Mouse (Mus musculus): ENCODE results near the gene Susd4.

The Susd4 gene

DNA sequence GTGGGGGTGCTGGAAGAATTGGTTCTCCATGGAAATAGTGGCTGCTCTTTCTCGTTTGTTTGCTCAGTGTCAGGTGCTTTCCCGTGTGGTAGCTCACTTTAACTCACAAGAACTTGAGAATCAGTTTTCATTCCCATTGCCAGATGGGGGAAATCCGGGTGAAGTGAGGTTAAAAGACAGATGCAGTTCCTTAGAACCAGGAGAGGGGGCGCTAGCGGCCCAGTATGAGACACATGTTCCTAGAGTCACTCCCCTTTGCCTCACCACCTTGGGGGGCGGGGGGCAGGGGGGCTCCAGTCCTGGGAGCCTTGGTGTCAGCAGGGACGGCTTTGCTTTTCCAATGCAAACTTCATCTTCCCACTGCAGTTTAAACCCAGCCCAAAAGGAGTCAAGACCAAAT lies 23.4 kb downstream of the Susd4 start:
- no peak for DNase-seq (ENCODE audit: low spot score)

DNA sequence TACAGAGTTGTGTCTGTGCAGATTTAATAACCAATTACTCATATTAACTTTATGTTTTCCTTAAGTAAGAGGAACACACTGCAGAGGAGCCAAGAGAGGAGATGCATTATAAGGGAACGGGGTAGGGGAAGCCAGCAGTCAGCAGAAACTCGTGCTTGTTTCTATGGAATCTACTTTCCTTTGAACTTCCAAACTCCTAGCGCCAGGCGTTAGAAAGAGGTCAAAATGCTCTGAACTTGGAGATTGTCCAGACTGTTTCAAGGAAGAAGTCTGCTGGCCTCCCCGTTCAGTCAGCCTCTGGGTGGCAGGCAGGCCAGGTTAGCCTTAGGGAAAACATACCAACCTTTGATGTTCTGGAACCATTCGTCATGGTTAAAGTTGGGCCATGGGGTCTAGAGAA lies 25.2 kb downstream of the Susd4 start:
- DNase-seq (ENCODE audit: low spot score): no peak

DNA sequence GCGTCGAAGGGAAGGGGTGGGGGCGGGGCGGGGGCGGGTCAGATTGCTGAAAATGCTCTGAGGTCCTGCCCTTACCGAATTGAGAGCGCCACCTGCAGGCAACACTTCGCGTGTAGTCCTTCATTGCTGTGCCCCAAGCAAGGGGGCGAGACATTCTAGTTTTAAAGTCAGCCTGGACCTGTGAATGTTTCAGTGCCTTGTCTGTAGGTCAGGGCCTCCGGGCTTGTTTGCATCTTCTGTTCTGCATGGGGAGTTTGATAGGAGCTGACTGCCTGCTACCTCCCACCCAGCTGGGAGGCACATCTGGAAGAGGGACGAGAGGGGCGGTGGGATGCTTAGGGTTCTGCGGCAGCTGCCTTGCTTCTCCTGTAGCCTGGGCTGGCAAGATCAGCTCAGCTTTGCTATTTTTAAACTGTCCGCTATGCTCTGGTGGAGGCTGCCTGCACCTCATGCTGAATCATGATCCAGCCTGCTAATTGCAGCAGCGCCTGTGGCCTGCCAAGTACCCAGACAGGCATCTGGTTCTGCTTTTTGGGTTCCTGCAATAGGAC lies 28.9 kb downstream of the Susd4 start:
- DNase-seq (ENCODE audit: low spot score): peak; percentile 84

DNA sequence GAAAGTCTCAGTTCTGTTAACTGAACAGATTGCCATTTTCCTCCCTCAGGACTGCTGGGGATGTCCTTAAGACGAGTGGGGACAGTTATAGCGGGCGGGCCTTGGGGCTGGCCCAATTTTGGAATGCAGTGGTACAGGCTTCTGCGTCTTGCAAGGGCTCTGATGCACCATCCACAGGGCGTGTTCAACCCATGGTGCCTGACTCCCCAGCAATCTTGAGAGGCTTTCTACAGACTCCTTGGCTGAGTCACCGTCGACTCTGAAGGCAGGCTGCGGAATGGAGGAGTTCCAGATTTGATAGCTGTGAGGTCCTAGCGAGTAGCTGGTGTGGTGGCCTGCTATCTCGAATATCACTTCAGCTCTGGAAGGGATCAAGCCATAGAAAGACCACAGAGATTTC lies 30.6 kb downstream of the Susd4 start:
- DNase-seq (ENCODE audit: low spot score): no peak

DNA sequence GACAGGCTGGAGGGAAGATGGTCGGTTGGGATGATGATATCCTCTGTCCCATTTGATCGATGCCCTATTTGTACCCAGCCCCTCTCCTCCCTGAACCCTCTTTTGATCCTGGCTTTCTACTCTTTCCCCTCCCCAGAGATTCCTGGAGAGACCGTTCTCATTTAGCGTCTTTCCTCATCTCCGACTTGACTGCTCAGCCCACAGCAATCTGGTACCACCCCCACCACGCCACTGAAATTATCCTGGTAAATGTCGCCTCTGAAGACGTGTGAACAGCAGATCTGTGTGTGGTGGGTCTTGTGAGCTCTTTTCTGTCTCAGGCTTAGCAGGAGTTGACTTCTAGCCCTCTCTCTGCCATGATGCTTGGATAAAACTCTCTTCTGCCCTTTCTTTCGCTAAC lies 31.0 kb downstream of the Susd4 start:
- no peak for DNase-seq (ENCODE audit: low spot score)

DNA sequence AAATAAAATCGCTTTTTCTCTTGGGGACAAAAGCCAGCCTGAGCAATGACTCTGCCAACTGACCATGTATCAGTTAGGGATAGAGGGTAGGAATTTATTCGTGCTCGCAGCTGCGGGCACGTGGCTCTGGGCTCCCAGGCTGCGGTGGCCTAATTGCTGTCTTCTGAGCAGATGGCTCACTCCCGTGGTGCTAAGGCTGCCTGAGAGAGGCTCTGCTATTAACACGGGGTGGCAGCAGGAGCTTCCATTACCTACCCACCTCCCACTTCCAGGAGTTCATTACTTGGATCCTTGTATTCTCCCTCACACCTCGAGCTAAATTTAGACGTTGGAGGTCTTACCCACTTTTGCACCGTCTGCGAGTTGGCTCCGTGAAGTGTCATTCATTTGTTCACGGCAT lies 33.4 kb downstream of the Susd4 start:
- DNase-seq (ENCODE audit: low spot score): no peak

DNA sequence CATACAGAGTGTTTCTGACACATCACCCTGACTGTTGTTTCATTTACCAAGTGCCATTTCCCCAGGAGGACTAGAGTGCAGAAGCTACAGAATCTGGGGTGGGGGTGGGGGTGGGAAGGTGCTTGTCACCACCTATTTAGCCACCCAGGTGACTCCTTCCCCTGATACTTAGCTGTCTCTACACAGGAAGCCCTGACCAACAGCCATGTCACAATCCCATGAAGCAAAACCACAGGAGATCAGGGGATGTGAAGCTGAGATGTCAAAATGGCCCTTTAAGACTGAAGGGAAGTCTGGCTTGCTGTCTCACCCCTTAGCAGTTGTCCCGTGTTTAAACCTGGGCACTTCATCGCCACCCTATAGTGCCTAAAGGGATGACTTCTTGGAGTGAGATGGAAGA lies 37.9 kb downstream of the Susd4 start:
- DNase-seq (ENCODE audit: low spot score): no peak

DNA sequence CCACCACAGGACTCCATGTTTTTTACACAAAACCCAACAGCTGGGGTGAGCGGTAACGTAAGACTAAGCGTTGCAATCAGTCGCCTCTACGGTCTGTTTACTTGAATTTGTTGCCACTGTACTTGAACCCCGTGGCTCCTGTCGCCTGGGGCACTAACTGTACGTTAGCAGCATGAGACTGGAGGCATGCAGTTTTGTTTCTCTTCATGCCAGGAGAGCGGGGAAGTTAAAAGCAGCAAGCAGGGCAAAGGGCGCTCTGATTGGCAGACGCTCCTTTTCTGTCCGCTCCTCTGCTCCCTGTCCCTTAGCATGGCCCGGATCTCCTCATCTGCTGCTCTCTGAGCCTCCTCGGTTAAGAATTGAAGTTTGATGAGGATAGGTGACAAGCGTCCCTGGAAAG lies 39.2 kb downstream of the Susd4 start:
- no peak for DNase-seq (ENCODE audit: low spot score)

DNA sequence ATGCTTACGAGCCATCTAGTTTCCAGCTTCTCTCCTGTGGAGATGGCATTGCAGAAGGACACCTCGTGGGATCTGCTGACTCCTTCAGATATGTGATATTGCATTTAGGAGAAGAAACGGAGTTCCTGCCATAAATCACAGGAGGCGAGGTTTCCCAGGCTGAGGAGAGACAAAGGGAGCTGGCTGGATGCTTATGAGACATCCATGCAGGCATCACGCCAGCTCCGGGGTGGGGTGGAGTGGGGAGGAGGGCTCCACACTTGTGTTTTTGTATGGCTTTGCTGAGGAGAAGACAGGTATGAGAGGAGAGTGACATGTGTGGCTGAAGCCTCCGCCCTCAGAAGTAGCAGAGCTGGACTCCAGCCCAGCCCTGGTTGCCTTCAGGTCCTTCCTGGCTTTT lies 50.3 kb downstream of the Susd4 start:
- no peak for DNase-seq (ENCODE audit: low spot score)

DNA sequence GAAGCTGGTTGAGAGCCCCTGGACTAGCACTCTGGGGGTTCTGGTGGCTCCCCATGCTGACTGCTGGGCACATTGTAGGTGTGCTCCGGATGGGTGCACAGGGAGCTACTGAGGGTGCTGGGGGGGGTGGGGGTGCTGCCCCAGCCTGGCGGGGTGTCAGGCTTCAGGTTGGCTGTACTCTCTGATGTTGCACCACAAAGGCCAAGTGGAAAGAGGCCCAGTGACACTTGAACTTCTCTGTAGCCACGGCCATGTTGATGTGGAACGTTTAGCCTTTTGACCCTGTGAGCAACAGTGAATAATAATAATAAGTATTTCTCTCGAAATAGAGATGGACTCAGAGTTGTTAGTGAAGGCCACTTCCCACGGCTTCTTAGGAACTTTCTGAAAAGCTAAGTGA lies 50.9 kb downstream of the Susd4 start:
- DNase-seq (ENCODE audit: low spot score): no peak

DNA sequence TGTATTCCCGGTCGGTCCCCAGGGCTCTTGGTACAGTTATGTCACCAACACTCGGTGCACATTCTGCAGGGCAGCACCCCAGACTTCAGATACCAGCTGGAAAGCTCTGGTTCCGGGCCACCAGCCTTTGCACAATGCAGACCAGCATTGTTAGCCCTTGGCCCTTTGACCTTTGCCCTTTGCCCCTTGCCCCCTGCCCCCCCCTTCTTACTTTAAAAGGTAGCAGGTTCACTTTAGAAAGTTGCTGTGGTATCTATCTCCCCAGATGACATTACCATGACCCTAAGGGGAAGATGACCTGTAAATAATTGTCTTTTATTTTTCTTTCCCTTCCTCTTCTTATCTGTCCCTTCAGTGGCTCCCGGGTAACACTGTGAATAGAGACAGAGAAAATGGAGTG lies 53.4 kb downstream of the Susd4 start:
- DNase-seq (ENCODE audit: low spot score): no peak

DNA sequence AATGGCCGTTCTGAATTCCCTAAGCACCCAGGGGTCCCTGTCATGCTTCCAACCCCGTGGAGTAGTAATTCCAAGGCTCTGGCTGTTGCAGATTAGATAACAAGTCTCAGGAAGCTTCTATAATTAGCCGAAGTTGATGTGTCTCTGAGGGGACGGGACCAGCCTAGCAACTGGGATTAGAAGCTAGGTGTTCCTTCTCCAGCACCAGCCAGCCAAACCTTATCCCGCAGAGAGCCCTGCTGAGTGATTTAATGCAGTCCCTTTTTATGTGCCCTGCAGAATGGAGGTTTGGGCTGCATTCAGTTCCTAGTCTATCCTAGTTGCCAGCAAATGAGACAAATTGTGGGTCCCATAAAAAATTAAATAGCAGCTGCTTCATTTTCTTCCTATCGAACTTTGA lies 54.0 kb downstream of the Susd4 start:
- no peak for DNase-seq (ENCODE audit: low spot score)

DNA sequence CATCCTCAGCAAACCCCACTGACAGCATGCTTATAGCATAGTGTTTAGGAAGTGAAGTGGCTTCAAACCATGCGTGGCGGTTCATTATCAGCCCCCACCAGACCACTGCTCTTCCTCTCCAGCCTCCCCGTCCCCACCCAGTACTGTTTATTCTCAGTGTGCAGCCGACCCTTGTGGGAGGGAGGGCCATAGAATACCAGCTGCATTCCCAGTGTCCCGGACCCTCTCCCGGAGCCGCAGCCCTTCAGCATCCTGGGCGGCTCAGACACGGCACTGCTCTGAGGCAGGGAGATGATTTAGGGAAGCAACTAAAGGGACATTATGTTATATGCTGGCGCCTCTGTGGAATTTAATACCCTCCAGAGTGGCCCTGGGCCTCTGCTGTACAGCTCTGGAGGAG lies 55.3 kb downstream of the Susd4 start:
- no peak for DNase-seq (ENCODE audit: low spot score)

DNA sequence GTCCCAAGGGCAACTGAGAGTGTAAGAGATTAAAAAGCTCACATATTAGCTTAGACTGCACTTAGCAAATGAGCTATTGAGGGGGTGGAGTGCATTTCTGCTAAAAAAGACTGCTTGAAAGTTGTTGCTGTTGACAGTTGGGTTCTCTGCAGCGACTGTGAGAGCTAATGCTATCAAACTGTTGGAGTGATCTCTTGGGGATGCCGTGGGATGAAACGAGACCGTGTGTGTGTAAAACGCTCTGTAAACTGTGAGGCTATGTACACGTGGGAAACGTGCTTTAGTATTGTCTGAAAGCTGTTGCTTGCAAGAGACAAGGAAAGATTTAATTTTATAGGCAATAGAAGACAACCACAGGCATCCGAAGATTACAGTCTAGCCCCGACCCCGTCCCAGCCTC lies 59.1 kb downstream of the Susd4 start:
- DNase-seq (ENCODE audit: low spot score): no peak

DNA sequence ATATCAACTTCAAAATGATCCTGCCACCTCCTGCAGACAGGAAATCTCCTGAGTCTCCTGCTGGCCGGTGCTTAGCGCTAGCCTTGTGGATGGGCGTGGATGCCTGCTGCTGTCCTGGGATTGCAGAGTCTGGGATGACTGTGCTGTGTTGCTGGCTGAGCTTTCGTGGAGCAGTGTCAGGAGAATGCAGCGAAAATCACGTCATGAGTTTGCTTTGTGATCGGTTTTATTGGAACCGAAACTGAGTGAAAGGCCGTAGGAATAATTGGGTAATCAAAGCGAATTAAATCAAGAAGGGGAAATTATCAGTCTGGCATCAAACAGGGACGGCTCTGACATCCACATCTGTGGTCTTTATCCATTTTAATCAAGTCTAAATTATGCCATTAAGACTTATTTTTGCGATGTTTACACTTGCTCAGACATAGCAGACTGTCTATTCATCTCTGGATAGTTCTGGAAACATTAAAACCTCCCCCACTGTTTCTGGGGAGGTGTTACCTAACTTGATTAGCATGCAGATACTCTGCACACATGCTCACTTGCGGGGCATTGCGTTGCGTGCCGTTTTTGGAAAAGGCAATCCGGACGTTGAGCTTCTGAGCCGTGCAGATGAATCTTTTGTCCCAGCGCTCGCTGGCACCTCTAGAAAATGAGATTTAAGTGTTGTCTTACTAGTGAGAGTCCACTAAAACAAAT lies 60.2 kb downstream of the Susd4 start:
- no peak for DNase-seq (ENCODE audit: low spot score)

DNA sequence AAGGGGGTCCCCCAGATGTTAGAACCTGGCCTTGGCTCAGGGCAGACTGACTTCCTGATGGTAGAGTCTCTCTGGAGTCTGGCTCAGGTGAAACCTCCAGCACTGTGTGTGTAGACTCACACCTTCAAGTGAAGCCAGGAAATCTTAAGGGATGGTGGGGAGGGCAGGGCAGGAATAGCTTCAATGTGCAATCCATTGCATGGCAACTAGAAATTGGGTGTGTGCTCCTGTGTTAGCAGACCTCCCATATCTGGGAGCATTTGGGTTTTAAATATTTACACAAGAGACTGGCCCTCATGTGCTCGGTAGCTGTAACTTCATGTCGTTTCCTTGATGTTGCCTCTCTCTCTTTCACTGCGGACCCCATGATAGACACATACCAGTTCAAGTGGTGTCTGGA lies 62.9 kb downstream of the Susd4 start:
- DNase-seq (ENCODE audit: low spot score): no peak

DNA sequence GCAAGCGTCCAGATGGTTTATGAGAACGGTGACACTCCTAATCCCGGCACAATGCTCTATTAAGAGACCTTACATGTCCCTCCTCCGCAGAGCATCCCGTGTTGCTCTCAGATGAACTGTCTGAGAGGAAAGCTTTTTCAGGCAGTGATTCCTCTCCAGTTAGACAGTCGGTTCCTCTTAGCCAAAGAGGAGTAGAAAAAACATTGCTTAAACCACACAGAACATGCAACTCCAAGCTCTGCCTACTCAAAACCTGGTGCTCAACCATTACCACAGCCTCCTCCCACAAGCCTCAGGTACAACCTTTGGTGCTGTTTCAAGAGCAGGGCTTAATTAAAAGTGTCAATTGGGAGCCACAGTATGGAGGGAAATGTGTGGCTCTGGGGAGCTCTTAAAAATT lies 74.4 kb downstream of the Susd4 start:
- DNase-seq (ENCODE audit: low spot score): no peak

DNA sequence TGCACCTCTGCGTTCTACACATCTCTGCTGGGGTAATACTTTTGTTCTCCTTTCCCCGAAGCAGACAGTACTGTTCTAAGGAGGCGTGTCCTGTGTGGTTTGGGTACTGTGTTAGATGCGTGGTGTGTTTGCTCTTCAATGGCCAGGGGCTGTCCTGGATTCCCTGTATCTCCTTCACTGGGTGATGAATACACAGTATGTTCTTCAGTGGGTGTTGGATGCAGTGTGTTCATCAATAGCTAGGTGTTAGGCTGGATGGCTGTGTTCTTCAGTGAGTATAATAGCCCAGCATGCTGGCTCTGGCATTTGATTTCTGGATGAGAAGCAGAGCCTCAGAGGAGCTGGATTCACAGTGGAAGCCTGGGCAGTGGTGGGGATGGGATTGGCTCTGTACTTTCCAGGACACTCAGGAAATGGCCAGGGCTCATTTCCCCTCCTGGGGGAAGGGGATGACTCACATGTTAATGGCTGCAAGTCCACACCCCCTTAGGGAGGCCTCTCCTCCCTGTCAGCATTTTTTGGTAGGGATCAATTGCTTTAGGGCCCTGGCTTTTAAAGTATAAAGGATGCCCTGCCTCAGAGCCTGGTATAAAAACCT lies 75.8 kb downstream of the Susd4 start:
- no peak for DNase-seq (ENCODE audit: low spot score)

DNA sequence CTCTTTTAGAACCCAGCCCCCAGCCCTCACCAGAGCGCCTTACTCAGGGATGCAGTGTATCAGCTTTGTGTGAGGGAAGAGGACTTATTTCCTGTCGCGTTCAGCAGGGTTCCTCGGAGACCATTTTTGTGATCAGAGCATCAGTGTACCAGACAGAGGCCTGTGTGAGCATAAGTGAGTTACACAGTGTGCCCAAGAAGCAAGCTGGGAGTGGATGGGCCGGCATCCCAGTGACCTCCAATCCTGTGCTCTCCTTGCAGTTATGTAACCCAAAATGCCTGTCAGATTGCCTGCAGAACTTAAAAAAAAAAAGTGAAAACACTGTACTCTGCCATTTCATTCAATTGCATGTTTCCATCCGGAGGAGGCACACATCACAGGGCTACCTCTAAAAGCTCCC lies 76.4 kb downstream of the Susd4 start:
- DNase-seq (ENCODE audit: low spot score): no peak

DNA sequence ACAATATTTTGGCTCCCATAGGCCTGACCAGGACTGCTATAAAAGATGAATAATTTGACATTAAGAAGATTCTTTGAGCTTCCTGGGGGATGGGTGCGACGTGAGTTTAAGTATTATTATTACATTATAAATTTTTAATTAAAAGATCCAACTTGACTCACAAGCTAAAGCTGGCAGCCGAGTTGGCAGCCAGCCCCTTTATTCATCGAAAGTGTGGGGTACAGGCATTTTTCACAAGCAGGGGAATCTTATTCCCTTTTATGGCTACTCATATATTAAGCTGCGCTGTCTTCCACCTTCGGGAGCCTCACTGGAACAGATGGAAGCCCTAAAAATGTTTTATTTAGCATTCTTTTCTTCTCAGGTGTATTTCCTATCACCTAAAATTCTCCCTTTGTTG lies 76.9 kb downstream of the Susd4 start:
- no peak for DNase-seq (ENCODE audit: low spot score)

DNA sequence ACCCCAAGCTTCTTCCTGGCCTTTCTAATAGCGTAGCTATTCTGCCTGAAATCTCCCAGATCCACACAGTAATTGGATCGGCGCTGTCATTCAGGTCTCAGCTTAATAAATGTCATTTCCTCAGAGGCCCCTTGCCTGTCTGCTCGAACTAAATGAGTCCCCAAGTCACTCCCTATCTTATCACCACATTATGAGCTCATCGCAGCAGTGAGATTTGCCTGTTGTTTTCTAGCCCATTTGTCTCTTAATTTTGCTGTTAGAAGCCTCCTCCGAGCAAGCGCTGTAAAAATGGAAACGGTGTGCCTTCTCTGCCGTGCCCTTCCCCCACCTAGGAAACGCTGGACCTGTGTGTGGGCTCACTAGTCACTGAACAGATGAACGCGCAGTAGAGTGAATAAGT lies 85.9 kb downstream of the Susd4 start:
- DNase-seq (ENCODE audit: low spot score): no peak

DNA sequence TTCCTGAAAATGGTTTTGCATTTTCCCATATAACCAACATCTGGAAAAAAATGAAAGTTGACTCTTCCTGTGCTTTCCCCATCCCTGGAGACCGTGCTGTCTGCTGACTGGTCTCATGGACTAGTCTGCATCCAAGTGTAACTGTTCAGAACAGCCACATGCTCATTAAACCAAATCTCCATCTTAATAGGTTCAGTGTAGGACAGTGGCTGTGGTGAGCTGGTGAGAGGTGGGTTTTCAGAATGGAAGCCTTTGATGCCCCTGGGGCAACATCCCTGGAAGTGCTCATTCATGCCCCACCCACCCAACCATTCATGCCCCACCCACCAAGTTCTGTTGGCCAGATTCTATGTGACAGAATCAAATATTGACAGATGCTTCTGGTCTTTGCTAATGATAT lies 86.4 kb downstream of the Susd4 start:
- DNase-seq (ENCODE audit: low spot score): no peak

DNA sequence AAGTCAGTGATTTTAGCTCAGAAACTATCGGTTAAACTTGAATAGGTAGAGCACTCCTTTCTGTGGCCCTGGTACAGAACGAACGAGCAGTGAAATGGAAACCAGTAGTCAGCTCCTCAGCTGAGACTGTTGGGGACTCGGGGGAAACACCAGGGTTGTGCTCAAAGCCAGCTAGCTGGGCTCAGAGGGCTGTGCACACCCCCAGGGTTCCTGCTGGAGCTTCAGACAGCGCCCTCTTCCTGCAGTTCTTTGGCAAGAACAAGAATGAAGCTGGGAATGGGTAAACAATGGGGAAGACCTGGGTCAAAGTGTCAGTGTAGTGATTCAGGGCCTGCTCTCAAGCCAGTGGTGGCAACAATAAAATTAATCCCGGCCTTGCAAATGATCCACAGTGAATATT lies 88.5 kb downstream of the Susd4 start:
- no peak for DNase-seq (ENCODE audit: low spot score)

DNA sequence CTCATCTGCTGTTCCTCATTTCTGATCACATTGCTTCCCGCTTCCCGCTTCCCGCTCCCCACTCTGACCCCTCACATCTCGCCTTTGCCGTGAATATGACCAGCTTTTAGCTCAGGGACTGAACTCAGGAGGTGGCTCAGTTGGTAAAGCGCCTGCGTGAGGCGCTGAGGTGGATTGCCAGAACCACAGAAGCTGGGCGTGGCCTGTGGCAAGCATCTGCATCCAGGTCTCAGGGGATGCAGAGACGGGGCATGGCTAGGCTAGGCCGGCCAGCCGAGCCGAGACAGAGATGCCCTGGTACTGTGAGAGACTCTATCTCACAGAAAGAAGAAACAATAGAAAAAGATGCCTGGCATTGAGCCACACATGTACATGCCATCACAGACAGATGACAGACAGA lies 93.0 kb downstream of the Susd4 start:
- no peak for DNase-seq (ENCODE audit: low spot score)
